Mouse (Mus musculus) testis, postnatal 10 days (tissue): ENCODE measurements around the gene Ear6.
"Not testable (repeated sequence)": the region's sequence is repeated elsewhere in the genome, so short reads cannot be mapped to it uniquely, and the experiment has no call there.

ENCODE experiments used
- DNase-seq: peaks from one replicate; pipeline ENCODE4 v3.0.0; 2021; ENCODE audit warnings: low spot score

Ear6 gene

DNA sequence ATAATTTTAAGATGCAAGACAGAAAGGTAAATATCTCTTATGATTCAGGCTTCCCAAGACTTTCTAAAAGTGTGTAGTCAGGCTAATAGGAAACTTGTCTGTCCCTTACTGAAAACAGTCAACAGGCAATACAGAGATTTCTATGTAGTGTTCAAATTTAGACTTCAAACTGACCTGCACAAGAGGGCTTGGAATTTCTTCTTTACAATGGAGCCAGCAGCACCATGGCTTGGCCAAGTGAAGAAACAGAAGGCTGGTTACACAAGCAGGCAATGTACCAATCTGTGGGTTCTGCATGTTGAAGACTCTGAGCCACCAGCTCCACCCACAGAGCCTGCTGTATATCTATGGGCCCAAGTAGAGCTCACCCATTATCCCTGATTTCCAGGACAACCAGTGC is at the start of gene Ear6:
TSS of gene Ear6 (plus strand) at position 301 of the 400 bp plus-strand sequence.
- DNase-seq, result no peak

DNA sequence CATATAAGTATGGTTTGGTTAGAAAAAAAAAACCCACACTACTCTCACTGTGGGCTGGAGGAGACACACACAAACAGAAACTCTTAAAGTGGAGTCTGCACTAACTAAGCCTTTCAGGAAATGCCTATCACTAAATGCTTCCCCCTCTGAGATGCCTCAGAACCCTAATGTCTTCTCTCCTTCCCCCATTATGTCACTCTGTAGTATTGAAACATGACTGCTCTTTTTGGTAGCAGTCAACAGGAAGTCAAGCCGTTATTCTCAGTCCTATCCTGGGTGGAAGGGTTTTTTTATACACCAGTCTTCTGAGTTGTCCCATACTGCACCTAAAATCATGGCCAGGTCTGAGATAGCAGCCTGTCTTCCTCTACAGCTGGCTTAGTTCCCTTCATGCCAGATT is 26.9 kb upstream of the Ear6 start:
- DNase-seq, result no peak

DNA sequence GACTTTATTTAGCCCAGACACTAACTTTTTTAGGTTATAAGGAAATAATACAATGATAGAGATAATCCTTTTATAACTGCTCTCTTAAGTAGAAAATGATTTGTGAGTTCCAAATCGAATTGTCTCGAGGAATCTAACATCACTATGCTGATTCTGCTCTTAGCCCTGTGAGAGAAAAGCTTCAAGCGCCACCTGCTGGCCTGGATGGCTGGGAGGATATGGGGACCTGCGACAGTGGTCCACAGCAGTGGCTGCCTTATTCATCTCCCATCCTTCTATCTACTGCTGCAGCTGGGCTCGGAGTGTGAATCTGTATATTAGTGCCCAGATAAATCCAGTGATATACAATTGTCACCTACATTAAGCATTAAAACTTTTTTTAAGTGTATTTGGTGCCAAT is 25.7 kb upstream of the Ear6 start:
- peak; percentile 48 for DNase-seq

DNA sequence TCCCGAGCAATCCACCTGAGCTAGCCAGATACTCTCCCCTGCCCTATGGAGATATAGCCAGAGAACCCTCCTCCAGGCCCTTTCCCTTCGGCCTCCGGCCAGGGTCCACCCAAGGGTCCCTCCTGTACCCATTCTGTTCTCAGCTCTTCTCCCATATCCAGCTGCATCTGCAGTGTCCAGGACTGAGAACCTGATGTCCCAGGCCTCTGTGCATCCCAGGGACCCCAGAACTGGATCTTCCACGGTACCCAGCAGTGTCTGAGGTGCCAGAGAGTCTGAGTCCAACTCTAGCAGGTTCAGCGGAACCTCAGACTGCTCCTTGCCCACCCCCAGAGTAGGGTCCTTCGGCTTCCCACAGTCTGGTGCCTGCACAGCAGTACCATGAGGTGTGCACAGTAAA is 24.3 kb upstream of the Ear6 start:
- no peak for DNase-seq

DNA sequence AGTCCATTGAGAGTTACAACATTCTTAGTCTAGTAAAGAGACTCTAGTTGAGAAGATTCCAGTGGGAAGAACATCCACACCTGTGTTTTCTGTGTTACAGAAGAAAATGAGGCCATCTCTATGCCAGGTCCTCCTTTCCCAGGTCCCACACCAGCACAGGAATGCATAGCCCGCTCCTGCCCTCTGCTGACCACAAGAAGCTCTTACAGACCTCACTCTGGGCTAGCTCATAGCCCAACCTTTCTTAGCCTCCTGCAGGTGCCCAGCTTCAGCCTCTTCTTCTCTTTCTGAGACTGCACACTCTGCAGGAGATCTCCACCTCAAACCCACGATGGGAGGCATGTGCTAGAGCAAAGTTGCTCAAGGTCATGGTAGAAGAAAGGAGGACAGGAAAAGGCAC is 15.0 kb upstream of the Ear6 start:
- not testable (repeated sequence) for DNase-seq

DNA sequence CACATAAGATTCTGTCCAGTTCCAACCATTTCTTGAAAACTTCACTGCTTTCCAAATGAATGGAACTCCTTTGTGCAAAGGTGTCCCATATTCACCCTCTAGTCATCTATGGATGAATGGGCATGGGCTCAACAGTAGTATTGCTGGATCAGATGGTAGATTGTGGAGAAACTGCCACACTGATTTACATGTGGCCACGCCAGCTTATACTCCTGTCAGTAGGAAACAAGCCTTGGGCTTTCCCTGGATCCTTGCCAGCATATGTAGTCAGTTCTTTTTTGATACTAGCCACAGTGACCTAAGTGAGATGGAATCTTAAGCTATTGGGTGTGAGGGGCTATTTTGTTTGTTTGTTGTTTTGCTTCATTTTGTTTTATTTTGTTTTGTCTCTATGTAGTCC is 11.2 kb upstream of the Ear6 start:
- DNase-seq, result no peak

DNA sequence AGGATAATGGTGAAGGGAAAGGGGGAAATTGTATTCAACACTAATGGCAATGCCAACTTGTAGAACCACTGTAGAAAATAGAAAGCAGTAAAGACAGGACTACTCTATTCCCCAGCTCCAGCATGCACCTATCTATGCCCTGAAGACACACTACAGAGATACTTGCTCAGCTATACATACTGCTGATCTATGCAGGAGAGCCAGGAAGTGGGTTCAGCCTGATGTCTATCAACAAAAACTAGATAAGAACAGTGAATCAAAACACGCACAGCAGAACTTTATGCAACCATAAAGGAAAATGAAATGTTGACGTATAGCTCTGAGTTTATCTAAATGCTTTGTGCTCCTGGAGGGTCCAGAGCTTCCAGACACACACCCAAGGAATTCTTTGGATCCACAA is 10.7 kb upstream of the Ear6 start:
- no peak for DNase-seq

DNA sequence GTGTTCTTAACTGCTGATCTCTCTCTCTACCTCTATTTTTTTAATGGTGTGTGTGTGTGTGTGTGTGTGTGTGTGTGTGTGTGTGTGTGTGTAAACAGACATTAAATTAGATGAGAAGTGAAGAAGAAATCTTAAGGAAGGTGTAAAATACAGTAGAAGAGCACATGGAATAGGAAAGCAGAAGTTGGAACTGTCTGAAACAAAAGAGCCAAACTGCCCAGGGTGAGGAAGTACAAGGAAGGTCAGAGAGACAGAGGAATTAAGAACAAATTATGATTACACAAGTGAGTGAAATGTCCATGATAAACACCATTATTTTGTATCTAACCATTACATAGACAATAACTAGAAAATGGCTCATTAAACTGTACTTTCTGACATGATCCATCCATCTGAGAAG is 9.6 kb upstream of the Ear6 start:
- no peak for DNase-seq

DNA sequence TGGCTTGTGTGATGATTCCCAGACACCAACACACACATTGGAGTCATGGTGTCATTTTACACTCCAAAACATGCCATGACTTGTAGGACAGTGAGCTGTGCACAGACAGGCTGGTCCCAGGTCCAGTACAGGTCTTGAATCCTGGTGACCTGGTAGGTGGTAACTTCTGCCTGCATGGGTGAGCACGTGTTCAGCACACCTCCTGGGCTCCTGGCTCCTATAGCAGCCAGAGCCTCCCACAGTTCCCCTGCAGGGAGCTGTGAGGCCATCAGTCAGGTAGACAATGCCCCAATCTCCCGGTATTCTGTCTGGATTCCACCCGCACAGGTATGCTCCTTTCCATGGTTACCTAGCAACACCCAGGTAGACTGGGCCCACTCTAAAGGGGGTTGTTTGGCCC is 6.9 kb upstream of the Ear6 start:
- no peak for DNase-seq

DNA sequence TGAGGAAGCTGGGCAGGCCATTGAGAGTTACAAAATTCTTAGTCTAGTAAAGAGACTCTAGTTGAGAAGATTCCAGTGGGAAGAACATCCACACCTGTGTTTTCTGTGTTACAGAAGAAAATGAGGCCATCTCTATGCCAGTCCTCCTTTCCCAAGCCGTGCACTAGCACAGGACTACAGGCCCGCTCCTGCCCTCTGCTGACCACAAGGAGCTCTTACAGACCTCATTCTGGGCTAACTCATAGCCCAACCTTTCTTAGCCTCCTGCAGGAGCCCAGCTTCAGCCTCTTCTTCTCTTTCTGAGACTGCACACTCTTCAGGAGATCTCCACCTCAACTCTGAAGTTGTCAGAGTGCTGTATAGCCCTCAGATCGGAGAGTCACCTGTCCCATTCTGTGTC is 2.5 kb upstream of the Ear6 start:
- not testable (repeated sequence) for DNase-seq

DNA sequence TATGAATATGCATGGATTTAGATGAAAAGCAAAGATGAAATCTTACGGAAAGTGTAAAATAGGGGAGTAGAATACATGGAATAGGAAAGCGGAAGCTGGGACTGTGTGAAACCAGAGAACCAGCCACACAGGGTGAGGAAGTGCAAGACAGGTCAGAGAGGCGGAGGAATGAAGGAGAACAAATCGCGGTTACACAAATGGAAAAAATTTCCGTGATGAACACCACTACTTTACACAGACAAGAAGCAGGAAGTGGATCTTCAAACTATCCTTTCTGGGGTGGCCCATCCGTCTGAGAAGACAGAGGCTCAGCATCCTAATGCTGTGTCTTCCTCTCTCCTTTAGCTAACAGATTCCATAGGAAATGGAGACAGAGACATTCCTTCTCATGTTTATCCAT is 1.8 kb downstream of the Ear6 start:
- DNase-seq, result not testable (repeated sequence)

DNA sequence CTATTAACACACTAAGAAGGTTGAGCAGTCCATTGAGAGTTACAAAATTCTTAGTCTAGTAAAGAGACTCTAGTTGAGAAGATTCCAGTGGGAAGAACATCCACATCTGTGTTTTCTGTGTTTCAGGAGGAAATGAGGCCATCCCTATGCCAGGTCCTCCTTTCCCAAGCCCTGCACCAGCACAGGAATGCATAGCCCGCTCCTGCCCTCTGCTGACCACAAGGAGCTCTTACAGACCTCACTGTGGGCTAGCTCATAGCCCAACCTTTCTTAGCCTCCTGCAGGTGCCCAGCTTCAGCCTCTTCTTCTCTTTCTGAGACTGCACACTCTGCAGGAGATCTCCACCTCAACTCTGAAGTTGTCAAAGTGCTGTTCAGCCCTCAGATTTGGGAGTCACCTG is 10.1 kb downstream of the Ear6 start:
- DNase-seq, result not testable (repeated sequence)

DNA sequence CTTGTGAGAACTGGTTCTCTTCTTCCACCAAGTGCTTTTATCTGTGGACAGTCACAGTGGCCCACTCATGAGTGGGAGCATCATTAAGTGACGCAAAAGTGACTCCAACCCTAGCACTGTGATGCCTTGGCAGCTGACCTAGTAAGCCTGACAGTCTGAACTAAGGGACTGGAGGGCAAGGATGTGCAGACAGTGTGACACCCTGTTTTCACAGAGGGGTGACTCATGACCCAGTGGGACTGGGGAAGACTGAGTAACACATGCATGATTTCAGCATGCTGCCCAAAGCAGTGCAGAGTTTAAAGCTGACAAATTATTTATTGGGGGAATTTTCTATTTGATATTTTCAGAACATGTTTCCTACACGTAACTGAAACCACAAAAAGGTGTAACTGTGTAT is 17.3 kb downstream of the Ear6 start:
- DNase-seq, result no peak

DNA sequence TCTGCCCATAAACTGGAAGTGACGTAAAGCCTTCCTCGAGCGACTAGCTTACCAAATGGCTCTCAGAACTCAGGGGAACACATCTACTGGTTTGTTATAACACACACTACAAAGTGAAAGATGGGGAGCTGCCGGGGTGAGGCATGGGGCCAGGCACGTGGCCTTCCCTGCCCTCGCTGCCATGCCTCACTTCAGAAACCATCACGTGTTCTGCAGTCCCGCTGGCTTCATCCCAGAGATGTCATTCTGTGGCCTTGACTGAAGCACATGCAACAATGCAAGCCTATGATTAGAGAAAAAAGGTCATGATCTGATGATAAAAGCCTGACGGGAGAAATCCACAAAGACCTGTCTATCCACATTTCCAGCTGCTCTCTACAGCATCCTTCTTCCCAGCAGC is 18.2 kb downstream of the Ear6 start:
- no peak for DNase-seq

DNA sequence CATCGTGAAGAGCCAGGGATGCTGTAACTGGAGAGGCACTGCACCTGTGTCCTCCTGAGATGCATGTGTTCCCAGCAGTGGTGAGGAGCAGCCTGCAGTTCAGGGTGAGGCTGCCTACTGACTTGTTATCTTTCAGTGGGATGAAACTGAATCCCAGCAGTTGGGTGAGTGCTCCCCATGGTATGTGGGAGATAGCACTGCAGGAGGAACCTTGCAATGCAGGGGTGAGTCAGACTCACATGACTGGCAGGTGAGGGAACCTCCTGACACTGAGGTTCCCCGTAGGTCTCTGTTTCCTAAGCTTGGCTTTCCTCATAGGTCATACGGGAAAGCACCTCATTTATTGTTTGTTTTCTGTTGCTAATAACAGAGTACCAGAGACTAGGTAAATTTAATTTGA is 24.0 kb downstream of the Ear6 start:
- no peak for DNase-seq

DNA sequence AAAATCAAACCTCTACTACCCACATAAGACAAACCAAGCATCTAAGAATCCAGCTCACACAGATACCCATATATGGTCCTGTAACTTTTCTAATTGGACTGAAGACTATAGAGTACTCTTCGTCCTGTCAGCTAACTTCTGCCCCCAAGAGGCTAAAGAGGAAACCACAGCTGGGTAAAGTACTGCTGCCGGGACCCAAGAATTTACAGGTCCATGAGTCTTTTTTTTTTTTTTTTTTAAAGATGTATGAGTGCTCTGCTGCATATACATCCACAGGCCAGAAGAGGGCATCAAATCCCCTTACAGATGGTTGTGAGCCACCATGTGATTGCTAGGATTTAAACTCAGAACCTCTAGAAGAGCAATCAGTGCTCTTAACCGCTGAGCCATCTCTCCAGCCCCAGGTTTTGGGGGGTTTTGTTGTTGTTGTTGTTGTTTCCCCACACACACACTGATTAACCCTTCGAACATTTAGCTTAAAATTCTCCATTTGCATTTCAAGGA is 30.1 kb downstream of the Ear6 start:
- DNase-seq, result peak; percentile 85

DNA sequence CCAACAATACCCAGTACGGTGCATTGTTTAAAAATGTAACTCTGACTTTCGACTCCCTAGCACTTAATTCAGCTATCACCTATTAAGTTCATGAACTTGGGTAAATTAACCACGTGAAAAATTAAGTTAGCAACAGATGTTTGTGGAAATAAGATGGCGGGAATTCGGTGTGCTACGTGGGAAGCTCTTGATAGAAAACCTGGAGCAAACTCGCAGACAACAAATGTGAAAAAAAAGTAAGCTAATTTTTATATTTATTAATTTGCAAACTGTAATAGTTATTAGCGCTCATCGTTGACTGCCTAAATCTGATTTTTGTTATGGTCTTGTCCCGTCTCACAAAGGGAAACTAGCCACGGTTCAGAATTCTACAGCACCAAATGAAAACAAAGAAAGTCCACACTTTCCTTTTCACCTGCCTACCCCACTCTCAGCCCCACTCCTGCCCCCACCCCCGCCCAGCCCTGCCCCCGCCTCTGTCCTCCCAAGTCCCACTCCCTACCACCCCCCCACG is 30.6 kb downstream of the Ear6 start:
- DNase-seq, result no peak

DNA sequence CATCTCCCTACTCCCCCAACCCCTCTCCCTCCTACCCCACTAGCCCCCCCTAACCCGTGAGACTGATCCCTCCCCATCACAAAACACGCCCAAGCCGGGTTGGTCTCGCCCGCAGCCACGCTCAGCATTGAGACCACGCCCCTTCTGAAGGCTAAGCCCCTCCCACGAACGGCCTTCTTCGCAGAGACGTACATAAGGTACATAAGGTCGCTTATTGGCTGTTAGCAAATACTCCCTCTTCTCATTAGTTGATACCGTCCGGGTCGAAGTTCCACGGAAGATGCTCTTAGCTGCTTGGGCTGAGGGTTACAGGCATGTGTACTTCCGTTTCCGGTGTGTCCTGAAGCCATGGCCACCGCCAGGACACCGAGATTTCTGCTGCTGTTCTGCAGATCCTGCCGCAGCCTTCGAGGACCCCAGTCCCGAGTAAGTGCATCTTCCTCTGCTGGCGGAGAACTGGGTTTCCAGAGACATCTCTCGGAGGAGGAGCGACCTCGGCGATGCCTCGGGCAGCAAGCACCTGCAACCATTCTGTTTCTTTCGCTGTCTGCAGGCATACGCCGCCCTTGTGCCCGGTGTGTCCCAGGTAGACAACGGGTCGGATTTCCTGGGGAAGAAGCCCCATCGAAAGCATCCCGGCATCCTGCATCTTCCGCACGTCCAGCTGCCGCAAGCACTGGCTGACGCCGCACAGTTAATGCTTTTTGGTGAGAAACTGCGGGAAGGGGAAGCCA is 31.3 kb downstream of the Ear6 start, which contains the start of gene Mettl17:
TSS of gene Mettl17 (plus strand) at position 245 of the 734 bp plus-strand sequence.
- peak; percentile 98 for DNase-seq

DNA sequence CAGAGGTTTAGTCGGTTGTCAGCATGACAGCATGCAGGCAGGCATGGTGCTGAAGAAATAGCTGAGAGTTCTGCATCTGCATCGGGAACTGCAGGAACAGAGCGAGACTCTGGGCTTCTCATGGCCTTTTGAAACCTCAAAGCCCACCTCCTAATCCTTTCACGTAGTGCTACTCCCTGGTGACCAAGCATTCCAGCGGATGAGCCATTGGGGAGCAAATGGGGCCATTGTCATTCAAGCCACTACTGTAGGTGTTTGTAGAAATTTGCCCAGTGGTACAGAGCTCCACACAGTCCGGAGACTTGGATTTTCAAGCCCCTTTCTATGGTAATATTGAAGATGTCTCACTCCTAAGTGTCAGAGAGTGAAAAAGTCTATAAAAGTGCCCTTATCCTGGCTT is 32.6 kb downstream of the Ear6 start:
- DNase-seq, result no peak

DNA sequence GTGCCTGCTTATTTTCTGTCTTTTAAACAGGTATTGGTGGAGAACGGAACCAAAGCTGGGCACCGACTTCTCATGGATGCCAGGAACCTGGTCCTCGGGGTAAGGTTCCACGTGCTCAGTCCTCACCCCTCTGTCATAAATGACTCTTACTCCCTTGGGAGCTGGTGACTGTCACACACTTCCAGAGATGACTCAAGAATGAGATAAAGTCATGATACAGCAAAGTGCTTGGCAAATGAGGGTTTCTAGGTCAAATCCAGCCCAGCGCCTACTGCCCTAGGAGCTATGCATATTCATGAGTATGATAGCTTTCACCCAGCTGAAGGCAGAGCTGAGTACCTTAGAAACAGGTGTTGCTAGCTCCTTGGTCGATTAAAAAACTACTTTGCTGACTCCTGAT is 36.3 kb downstream of the Ear6 start:
- DNase-seq, result no peak

DNA sequence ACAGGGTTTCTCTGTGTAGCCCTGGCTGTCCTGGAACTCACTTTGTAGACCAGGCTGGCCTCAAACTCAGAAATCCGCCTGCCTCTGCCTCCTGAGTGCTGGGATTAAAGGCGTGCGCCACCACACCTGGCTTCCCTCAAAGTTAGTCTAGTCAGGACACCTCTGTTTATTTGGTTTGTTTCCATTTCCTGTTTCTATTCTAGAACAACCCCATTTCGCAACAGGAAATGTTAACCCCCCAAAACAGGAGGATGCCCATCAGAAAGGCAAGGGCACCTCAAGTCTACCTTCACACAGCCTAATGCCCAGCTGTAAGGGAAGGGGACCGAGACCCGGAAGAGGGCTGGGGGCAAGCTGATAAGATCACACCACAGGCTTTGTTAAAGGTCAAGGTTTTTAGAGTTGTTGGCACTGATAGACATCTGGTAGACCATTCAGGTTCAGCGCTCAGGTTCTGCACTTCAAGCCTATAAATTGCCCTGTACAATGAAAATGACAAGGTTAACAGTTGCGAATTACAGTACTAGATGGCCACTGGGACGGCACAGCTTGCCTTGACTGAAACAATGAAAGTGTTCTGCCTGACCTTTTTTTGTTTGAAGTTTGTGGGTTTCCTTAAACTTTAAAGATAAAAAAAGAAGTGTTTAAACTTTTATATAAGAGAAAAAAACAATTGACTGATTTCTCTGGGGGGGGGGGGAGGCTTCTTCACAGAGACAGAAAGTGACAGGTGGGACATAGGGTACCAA is 38.9 kb downstream of the Ear6 start, which contains the start of gene Slc39a2:
TSS of gene Slc39a2 (plus strand) at position 699 of the 749 bp plus-strand sequence.
- no peak for DNase-seq

DNA sequence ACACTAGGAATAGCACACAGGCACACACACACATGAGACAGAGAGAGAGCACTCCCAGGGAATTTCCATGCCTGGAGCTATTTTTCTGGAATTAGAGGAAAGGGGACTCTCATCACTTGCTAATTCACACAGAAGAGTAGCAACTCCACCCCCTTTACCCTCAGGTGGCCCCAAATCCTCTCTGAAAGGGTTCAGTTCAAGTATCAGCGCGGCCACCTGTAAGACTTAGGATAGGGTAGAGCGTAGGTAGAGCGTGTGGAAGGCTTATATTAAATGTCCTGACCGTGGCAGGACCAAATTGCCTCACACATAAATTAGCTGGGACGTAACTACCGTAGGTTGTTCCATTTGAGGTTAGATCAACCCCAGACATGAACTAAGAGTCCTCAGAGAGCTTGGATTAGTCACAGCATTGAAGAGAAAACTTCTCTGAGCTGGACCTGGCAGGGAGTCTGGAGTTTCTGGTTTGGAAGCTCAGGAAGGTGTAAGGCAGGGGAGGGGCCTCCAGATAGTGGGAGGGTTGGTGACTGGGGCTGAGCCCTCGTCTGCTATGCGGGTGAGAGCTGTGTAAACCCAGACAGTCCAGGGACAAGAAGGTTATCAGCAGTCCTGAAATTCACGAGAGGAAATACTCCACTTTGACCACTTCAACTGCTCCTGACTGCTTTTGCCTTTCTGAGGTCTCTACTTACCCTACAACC is 39.7 kb downstream of the Ear6 start:
- DNase-seq, result no peak

DNA sequence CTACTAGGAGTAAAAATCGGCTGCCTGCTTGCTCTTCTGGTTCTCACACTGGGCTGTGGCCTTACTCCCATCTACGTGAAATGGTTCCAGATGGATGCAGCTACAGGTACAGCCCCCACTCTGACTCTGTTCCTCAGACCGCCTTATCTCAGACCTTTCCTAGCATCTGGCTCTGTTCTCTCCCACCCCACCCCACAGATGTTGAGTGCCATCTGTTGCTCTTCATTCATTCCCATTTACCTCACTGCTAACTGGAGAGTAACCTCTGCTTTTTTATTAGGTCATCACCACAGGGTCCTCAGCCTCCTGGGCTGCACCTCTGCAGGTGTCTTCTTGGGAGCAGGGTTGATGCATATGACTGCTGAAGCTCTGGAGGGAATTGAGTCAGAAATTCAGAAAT is 40.3 kb downstream of the Ear6 start:
- no peak for DNase-seq
